8 mouse cellular contexts compared by ENCODE assay signal in genomic region chr2:181680716-181681117, GRCm38 (mm10). TPM values are rescaled to one million over a fixed set of nuclear protein-coding genes. Genes with fewer than 3 reads are reported as not detected.
DNase-seq lines count a peak whose midpoint lies in the region; ATAC-seq and TF ChIP-seq lines count a peak whose summit lies in the region.

No protein-coding gene starts in this region.

- DNase-seq in heart, embryonic 10.5 days (ENCODE audit: low spot score), result peak; percentile 74
- DNase-seq in heart, postnatal 36 days, result no peak
- DNase-seq in cerebellum, adult 9-10 months, result peak; percentile 53
- peak; percentile 93 for DNase-seq in midbrain, embryonic 11.5 days (ENCODE audit: low spot score, missing footprints)
- DNase-seq in thymus, postnatal 10 days (ENCODE audit: low spot score in 2 of 2), result no peak

- no peaks in the 10 kb centered on the region for H3K36me3 ChIP-seq in heart, embryonic 10.5 days
- H3K36me3 ChIP-seq in C2C12 (ENCODE audit: control insufficient read depth, insufficient read depth), result no peaks in the 10 kb centered on the region
- no peaks in the 10 kb centered on the region for H3K36me3 ChIP-seq in hindbrain, embryonic 16.5 days (ENCODE audit: control insufficient read depth, insufficient read depth, low read length)
- H3K36me3 ChIP-seq in midbrain, embryonic 11.5 days (ENCODE audit: control insufficient read depth, insufficient read depth, low read length), result no peaks in the 10 kb centered on the region

- intact Hi-C loops in heart, postnatal 36 days (cut with DNase I), result loop anchor here (1.0 kb wide), 2 partner anchors 13 to 26 kb away; partner anchors contain the start of gene Rgs19

- peak overlapping the region; percentile 93 for H3ac ChIP-seq in C2C12 (ENCODE audit: control insufficient read depth, insufficient read length, low read depth)

- peak overlapping the region; percentile 78 for H3K4me3 ChIP-seq in heart, embryonic 10.5 days
- H3K4me3 ChIP-seq in C2C12 (ENCODE audit: insufficient read depth, poor library complexity, severe bottlenecking), result peak overlapping the region; percentile 31
- peak overlapping the region; percentile 52 for H3K4me3 ChIP-seq in hindbrain, embryonic 16.5 days (ENCODE audit: low read length)
- H3K4me3 ChIP-seq in midbrain, embryonic 11.5 days (ENCODE audit: low read depth, low read length), result peak overlapping the region; percentile 59

- H3K9me3 ChIP-seq in heart, embryonic 10.5 days, result no peaks in the 10 kb centered on the region
- H3K9me3 ChIP-seq in hindbrain, embryonic 16.5 days (ENCODE audit: control insufficient read depth, low read length), result no peaks in the 10 kb centered on the region
- H3K9me3 ChIP-seq in midbrain, embryonic 11.5 days (ENCODE audit: control insufficient read depth, low read length), result no peaks in the 10 kb centered on the region

- peaks cover 11% of the 10 kb centered on the region; the same call in 1 of the 2 replicates for H3K27me3 ChIP-seq in heart, embryonic 10.5 days (ENCODE audit: insufficient read depth, poor library complexity, severe bottlenecking)
- H3K27me3 ChIP-seq in C2C12 (ENCODE audit: control insufficient read depth, insufficient read depth, insufficient read length), result no peaks in the 10 kb centered on the region
- H3K27me3 ChIP-seq in hindbrain, embryonic 16.5 days (replicated peaks; ENCODE audit: control insufficient read depth, insufficient read depth, low read length), result no peaks in the 10 kb centered on the region
- no peaks in the 10 kb centered on the region; the same call in 1 of the 2 replicates for H3K27me3 ChIP-seq in midbrain, embryonic 11.5 days (ENCODE audit: control insufficient read depth, insufficient read depth, low read length)

- peak overlapping the region; percentile 76 for H3K9ac ChIP-seq in hindbrain, embryonic 16.5 days (ENCODE audit: low read depth, low read length)
- H3K9ac ChIP-seq in midbrain, embryonic 11.5 days (ENCODE audit: low read length), result peak overlapping the region; percentile 84

- H3K79me2 ChIP-seq in C2C12 (ENCODE audit: control insufficient read depth, insufficient read depth), result no peaks in the 10 kb centered on the region

- no peaks in the 10 kb centered on the region for H3K79me3 ChIP-seq in C2C12 (ENCODE audit: low read depth)

- H3K4me2 ChIP-seq in hindbrain, embryonic 16.5 days (ENCODE audit: low read length), result peak overlapping the region; percentile 90
- peak overlapping the region; percentile 77 for H3K4me2 ChIP-seq in midbrain, embryonic 11.5 days

- peaks cover 23% of the 10 kb centered on the region for H3K4me1 ChIP-seq in heart, embryonic 10.5 days
- peaks cover 16% of the 10 kb centered on the region for H3K4me1 ChIP-seq in hindbrain, embryonic 16.5 days (ENCODE audit: control insufficient read depth, insufficient read depth, low read depth, low read length)
- H3K4me1 ChIP-seq in midbrain, embryonic 11.5 days (ENCODE audit: control insufficient read depth, insufficient read depth, low read length), result peaks cover 12% of the 10 kb centered on the region

- peak overlapping the region; percentile 91 for H3K27ac ChIP-seq in heart, embryonic 10.5 days
- peak overlapping the region; percentile 45 for H3K27ac ChIP-seq in hindbrain, embryonic 16.5 days (ENCODE audit: low read depth, low read length)
- H3K27ac ChIP-seq in midbrain, embryonic 11.5 days (ENCODE audit: low read depth, low read length), result no peak overlapping the region

- 15% methylated on average over 7 of the region's 7 CpGs for WGBS in heart, embryonic 10.5 days
- 7% methylated on average over 7 of the region's 7 CpGs for WGBS in hindbrain, embryonic 16.5 days
- WGBS in midbrain, embryonic 11.5 days, result 22% methylated on average over 7 of the region's 7 CpGs

- TF ChIP-seq CTCF in C2C12 (IDR thresholded peaks at IDR 0.05; ENCODE audit: control insufficient read depth, insufficient read depth, insufficient read length), result no peak

- ATAC-seq in hindbrain, embryonic 16.5 days, result peak; percentile 29
- peak; percentile 19 for ATAC-seq in midbrain, embryonic 11.5 days (ENCODE audit: low FRiP score)
- ATAC-seq in megakaryocyte-erythroid progenitor cell, adult 5-6 weeks (replicated peaks; ENCODE audit: low FRiP score, low TSS enrichment, poor library complexity, severe bottlenecking), result no peak

TF ChIP-seq in C2C12, 6 proteins besides CTCF, POLR2A, EP300 and RAD21:
- TF ChIP-seq CEBPB (IDR thresholded peaks at IDR 0.05; ENCODE audit: low read depth) (no peak), FOSL1 (IDR thresholded peaks at IDR 0.05; ENCODE audit: insufficient read depth, low read length, poor library complexity, severe bottlenecking) (no peak), MAX (IDR thresholded peaks at IDR 0.05) (no peak), MYOD1 (IDR thresholded peaks at IDR 0.05; ENCODE audit: control insufficient read depth, insufficient read length, low read depth) (no peak), MYOG (IDR thresholded peaks at IDR 0.05; ENCODE audit: control insufficient read depth, extremely low read depth, insufficient read length) (no peak), USF1 (IDR thresholded peaks at IDR 0.05; ENCODE audit: low read depth) (no peak)
TF ChIP-seq in C2C12: peak in this region for 0.

RNA-seq across cellular contexts. Expression of gene Tcea2, which starts 0.6 kb away (rescaled TPM):
- polyA plus RNA-seq in heart, embryonic 10.5 days (2016; fragmentation: Nextera tagmentation; extraction: Ambion mirVana), result 12.2 and 15.3 TPM in 2 replicates
- total RNA-seq in heart, postnatal 36 days (2021), result 1 to 10 TPM; 6.1 to 7.3 TPM
- polyA plus RNA-seq in C2C12 (2012; fragmentation: generic; extraction: Trizol), result 1.6 TPM
- 47.7 and 50.0 TPM in 2 replicates for polyA plus RNA-seq in hindbrain, embryonic 16.5 days (2015; fragmentation: Nextera tagmentation; extraction: Ambion mirVana)
- polyA plus RNA-seq in midbrain, embryonic 11.5 days (2014; fragmentation: Nextera tagmentation; extraction: Ambion mirVana), result 15.5 and 16.0 TPM in 2 replicates
- 8.2 and 9.0 TPM in 2 replicates for total RNA-seq in megakaryocyte-erythroid progenitor cell, adult 5-6 weeks (2014; fragmentation: Nextera tagmentation)
- 3.4 and 4.5 TPM in 2 replicates for total RNA-seq in megakaryocyte-erythroid progenitor cell, adult 5-6 weeks (2017)

RNA-seq across cellular contexts. Expression of gene Sox18, which starts 9.3 kb away (rescaled TPM):
- polyA plus RNA-seq in heart, embryonic 10.5 days (2016; fragmentation: Nextera tagmentation; extraction: Ambion mirVana), result 22.1 and 25.0 TPM in 2 replicates
- 10 to 100 TPM; 34.4 to 64.4 TPM for total RNA-seq in heart, postnatal 36 days (2021)
- polyA plus RNA-seq in C2C12 (2012; fragmentation: generic; extraction: Trizol), result 0.06 TPM
- 18.0 TPM in 2 replicates for polyA plus RNA-seq in hindbrain, embryonic 16.5 days (2015; fragmentation: Nextera tagmentation; extraction: Ambion mirVana)
- 12.5 and 14.6 TPM in 2 replicates for polyA plus RNA-seq in midbrain, embryonic 11.5 days (2014; fragmentation: Nextera tagmentation; extraction: Ambion mirVana)
- total RNA-seq in megakaryocyte-erythroid progenitor cell, adult 5-6 weeks (2014; fragmentation: Nextera tagmentation), result not detected in 2 replicates
- total RNA-seq in megakaryocyte-erythroid progenitor cell, adult 5-6 weeks (2017), result not detected in 2 replicates

RNA-seq across cellular contexts. Expression of gene Rgs19, which starts 13.1 kb away (rescaled TPM):
- 56.4 and 67.7 TPM in 2 replicates for polyA plus RNA-seq in heart, embryonic 10.5 days (2016; fragmentation: Nextera tagmentation; extraction: Ambion mirVana)
- 1 to 10 TPM; 5.7 to 7.2 TPM for total RNA-seq in heart, postnatal 36 days (2021)
- polyA plus RNA-seq in C2C12 (2012; fragmentation: generic; extraction: Trizol), result 66.4 TPM
- 68.9 and 71.9 TPM in 2 replicates for polyA plus RNA-seq in hindbrain, embryonic 16.5 days (2015; fragmentation: Nextera tagmentation; extraction: Ambion mirVana)
- polyA plus RNA-seq in midbrain, embryonic 11.5 days (2014; fragmentation: Nextera tagmentation; extraction: Ambion mirVana), result 61.6 and 65.4 TPM in 2 replicates
- total RNA-seq in megakaryocyte-erythroid progenitor cell, adult 5-6 weeks (2014; fragmentation: Nextera tagmentation), result 55.6 and 78.0 TPM in 2 replicates
- 20.5 and 23.7 TPM in 2 replicates for total RNA-seq in megakaryocyte-erythroid progenitor cell, adult 5-6 weeks (2017)

RNA-seq across cellular contexts. Expression of gene Lkaaear1, which starts 17.5 kb away (rescaled TPM):
- not detected in 2 replicates for polyA plus RNA-seq in heart, embryonic 10.5 days (2016; fragmentation: Nextera tagmentation; extraction: Ambion mirVana)
- not detected for total RNA-seq in heart, postnatal 36 days (2021)
- polyA plus RNA-seq in C2C12 (2012; fragmentation: generic; extraction: Trizol), result not detected
- not detected in 2 replicates for polyA plus RNA-seq in hindbrain, embryonic 16.5 days (2015; fragmentation: Nextera tagmentation; extraction: Ambion mirVana)
- polyA plus RNA-seq in midbrain, embryonic 11.5 days (2014; fragmentation: Nextera tagmentation; extraction: Ambion mirVana), result not detected in 2 replicates
- not detected in 2 replicates for total RNA-seq in megakaryocyte-erythroid progenitor cell, adult 5-6 weeks (2014; fragmentation: Nextera tagmentation)
- not detected in 2 replicates for total RNA-seq in megakaryocyte-erythroid progenitor cell, adult 5-6 weeks (2017)

RNA-seq across cellular contexts. Expression of gene Gm29797, which starts 23.9 kb away (rescaled TPM):
- 0.24 TPM in 1 of 2 replicates, not detected in the other for polyA plus RNA-seq in heart, embryonic 10.5 days (2016; fragmentation: Nextera tagmentation; extraction: Ambion mirVana)
- total RNA-seq in heart, postnatal 36 days (2021), result not detected
- polyA plus RNA-seq in C2C12 (2012; fragmentation: generic; extraction: Trizol), result 0.05 TPM
- polyA plus RNA-seq in hindbrain, embryonic 16.5 days (2015; fragmentation: Nextera tagmentation; extraction: Ambion mirVana), result not detected in 2 replicates
- polyA plus RNA-seq in midbrain, embryonic 11.5 days (2014; fragmentation: Nextera tagmentation; extraction: Ambion mirVana), result not detected in 2 replicates
- total RNA-seq in megakaryocyte-erythroid progenitor cell, adult 5-6 weeks (2014; fragmentation: Nextera tagmentation), result not detected in 2 replicates
- total RNA-seq in megakaryocyte-erythroid progenitor cell, adult 5-6 weeks (2017), result not detected in 2 replicates

Comparison
In these comparisons a context has a peak if more than half of its experiments do, and no peak if none do; other contexts are left out.
1. DNase-seq: peak in heart, embryonic 10.5 days (single experiment), cerebellum, adult 9-10 months (single experiment) and midbrain, embryonic 11.5 days (single experiment); none in heart, postnatal 36 days (0 of 2) and thymus, postnatal 10 days (0 of 2).
2. RNA of gene Sox18, which starts 9.3 kb away (polyA plus RNA-seq): 22.1 to 25.0 TPM in heart, embryonic 10.5 days, 18.0 TPM in hindbrain, embryonic 16.5 days and 12.5 to 14.6 TPM in midbrain, embryonic 11.5 days; 0.06 TPM in C2C12 (single experiment); every median in the first group is over 10 times any median in the second.
3. Peak in every context shown above with its lines, with median percentiles within 50 percentile points of each other: H3K4me3 ChIP-seq.